Mouse (Mus musculus) myocyte (in vitro differentiated cells): ENCODE results near the gene Arhgef17. TPM values are rescaled to one million over a fixed set of nuclear protein-coding genes. Genes with fewer than 3 reads are reported as not detected.

ENCODE experiments used
- H3K27me3 ChIP-seq: one replicate; pipeline ENCODE4 v1.6.1; 2011; ENCODE audit not compliant: control insufficient read depth, insufficient read depth, insufficient read length
- H3K36me3 ChIP-seq: one replicate; pipeline ENCODE4 v1.6.1; 2011; ENCODE audit not compliant: control insufficient read depth, insufficient read depth
- H3K4me2 ChIP-seq: one replicate; pipeline ENCODE4 v1.6.1; 2011; ENCODE audit warnings: low read depth, control low read depth
- H3K4me3 ChIP-seq: one replicate; pipeline ENCODE4 v1.5.1; 2011; ENCODE audit warnings: mild to moderate bottlenecking, control low read depth, moderate library complexity
- H3K79me2 ChIP-seq: one replicate; pipeline ENCODE4 v1.6.1; 2011; ENCODE audit not compliant: control insufficient read depth, insufficient read depth
- H3ac ChIP-seq: one replicate; pipeline ENCODE4 v1.6.1; 2011; ENCODE audit not compliant: control insufficient read depth, insufficient read length
- CEBPB ChIP-seq: IDR thresholded peaks from 2 replicates; pipeline ENCODE4 v1.6.1; 2011; ENCODE audit warnings: mild to moderate bottlenecking, moderate library complexity; ENCODE audit not compliant: poor library complexity, insufficient read depth, severe bottlenecking
- E2F4 ChIP-seq: IDR thresholded peaks from one replicate; pipeline ENCODE4 v1.6.1; 2011; ENCODE audit warnings: mild to moderate bottlenecking, control low read depth, moderate library complexity; ENCODE audit not compliant: insufficient read depth
- MAX ChIP-seq: IDR thresholded peaks from one replicate; pipeline ENCODE4 v1.6.1; 2011; ENCODE audit warnings: low read depth, mild to moderate bottlenecking, control low read depth
- MYOD1 ChIP-seq, 3 experiments: IDR thresholded peaks; one replicate each; pipeline ENCODE4 v1.6.1; 2011; ENCODE audit warnings: control low read depth in 2 of 3, low read depth in 2 of 3, mild to moderate bottlenecking in 2 of 3, moderate library complexity in 1 of 3; ENCODE audit not compliant: insufficient read length in 2 of 3, control insufficient read depth in 1 of 3
- MYOG ChIP-seq, 3 experiments: IDR thresholded peaks; one replicate each; pipeline ENCODE4 v1.6.1; 2011; ENCODE audit warnings: control low read depth in 2 of 3, low read depth in 2 of 3, mild to moderate bottlenecking in 2 of 3; ENCODE audit not compliant: insufficient read length in 2 of 3, control insufficient read depth in 1 of 3, insufficient read depth in 1 of 3
- POLR2A ChIP-seq: IDR thresholded peaks from one replicate; pipeline ENCODE4 v1.6.1; 2011; ENCODE audit warnings: low read depth, mild to moderate bottlenecking, control low read depth, moderate library complexity; ENCODE audit not compliant: insufficient read length
- POLR2AphosphoS2 ChIP-seq: IDR thresholded peaks from one replicate; pipeline ENCODE4 v1.6.1; 2011; ENCODE audit warnings: low read depth, control low read depth; ENCODE audit not compliant: insufficient read length
- REST ChIP-seq: IDR thresholded peaks from one replicate; pipeline ENCODE4 v1.6.1; 2011; ENCODE audit warnings: mild to moderate bottlenecking, control low read depth, moderate library complexity; ENCODE audit not compliant: insufficient read depth, insufficient read length
- SRF ChIP-seq: IDR thresholded peaks from one replicate; pipeline ENCODE4 v1.6.1; 2011; ENCODE audit warnings: low read depth; ENCODE audit not compliant: control insufficient read depth, insufficient read length
- TCF12 ChIP-seq: IDR thresholded peaks from one replicate; pipeline ENCODE4 v1.6.1; 2011; ENCODE audit warnings: mild to moderate bottlenecking, control low read depth; ENCODE audit not compliant: poor library complexity, insufficient read depth, severe bottlenecking
- TCF3 ChIP-seq: IDR thresholded peaks from one replicate; pipeline ENCODE4 v1.6.1; 2011; ENCODE audit warnings: low read depth, control low read depth; ENCODE audit not compliant: insufficient read length
- USF1 ChIP-seq: IDR thresholded peaks from one replicate; pipeline ENCODE4 v1.6.1; 2011; ENCODE audit warnings: low read depth, mild to moderate bottlenecking, control low read depth, moderate library complexity
- polyA plus RNA-seq: library from polyadenylated mRNA; unstranded; fragments of >200 nt; fragmentation: generic; extraction: Trizol; gene quantifications from one replicate; pipeline ENCODE4 v1.2.1, GENCODE M21; 2012; ENCODE audit warnings: missing spikeins

Arhgef17 gene
- polyA plus RNA-seq, 1 experiment = 24.7 TPM

DNA sequence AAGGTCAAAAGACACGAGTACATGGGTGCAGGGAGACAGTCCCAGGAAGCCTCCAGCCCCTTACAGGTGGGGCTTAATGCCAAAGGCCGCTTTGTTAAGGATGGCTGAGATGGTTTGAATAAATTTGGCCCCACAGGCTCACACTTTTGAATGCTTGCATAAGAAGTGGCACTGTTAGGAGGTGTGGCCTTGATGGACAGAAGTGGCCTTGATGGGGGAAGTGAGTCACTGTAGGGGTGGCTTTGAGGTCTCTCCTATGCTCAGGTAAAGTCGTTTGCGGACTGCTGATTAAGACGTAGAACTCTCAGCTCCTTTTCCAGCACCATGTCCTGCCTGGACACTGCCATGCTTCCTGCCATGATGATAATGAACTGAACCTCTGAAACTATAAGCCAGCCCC lies 34.1 kb downstream of the Arhgef17 start:
- Histone ChIP-seq H3K4me2 (no peak overlapping the region), H3K27me3 (no peaks in the 10 kb centered on the region), H3K79me2 (peaks cover 27% of the 10 kb centered on the region), H3K4me3 (no peak overlapping the region), H3ac (no peak overlapping the region), H3K36me3 (peaks cover 5% of the 10 kb centered on the region)
- TF ChIP-seq SRF = no peak
- TF ChIP-seq MAX = no peak
- no peak for TF ChIP-seq POLR2A
- no peak for TF ChIP-seq USF1
- no peak for TF ChIP-seq MYOD1 (IDR thresholded peaks at IDR 0.05; ENCODE audit: control insufficient read depth in 1 of 3, insufficient read length in 2 of 3, low read depth in 2 of 3)
- TF ChIP-seq TCF12 = no peak
- no peak for TF ChIP-seq E2F4
- no peak for TF ChIP-seq REST
- no peak for TF ChIP-seq MYOG (IDR thresholded peaks at IDR 0.05; ENCODE audit: control insufficient read depth in 1 of 3, insufficient read depth in 1 of 3, insufficient read length in 2 of 3, low read depth in 2 of 3)
- TF ChIP-seq POLR2AphosphoS2 = no peak
- no peak for TF ChIP-seq CEBPB
- TF ChIP-seq TCF3 = no peak

DNA sequence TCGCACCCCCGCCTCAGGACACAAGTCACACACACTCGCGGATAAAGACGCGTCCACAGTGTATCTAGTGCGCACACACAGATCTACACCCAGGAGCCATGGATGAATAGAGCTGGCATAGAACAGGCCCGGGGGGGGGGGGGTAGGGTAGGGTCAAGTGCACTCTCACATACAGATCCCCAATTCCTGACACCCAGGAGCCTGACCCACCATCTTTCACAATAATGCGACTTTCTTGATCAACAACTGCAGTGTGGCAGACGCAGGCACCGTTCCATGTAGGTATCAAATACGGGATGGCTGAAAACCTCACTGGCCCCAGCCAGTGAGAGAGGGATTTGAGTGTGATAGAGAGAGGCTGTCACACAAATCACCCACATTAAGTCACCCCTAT lies 37.1 kb downstream of the Arhgef17 start:
- H3K4me3 ChIP-seq = no peak overlapping the region
- H3K4me2 ChIP-seq = no peak overlapping the region
- peaks cover 13% of the 10 kb centered on the region for H3K79me2 ChIP-seq
- no peak overlapping the region for H3ac ChIP-seq
- no peaks in the 10 kb centered on the region for H3K27me3 ChIP-seq
- H3K36me3 ChIP-seq = no peaks in the 10 kb centered on the region
- TF ChIP-seq TCF3 = no peak
- TF ChIP-seq USF1 = no peak
- TF ChIP-seq POLR2A = no peak
- TF ChIP-seq MYOG (IDR thresholded peaks at IDR 0.05; ENCODE audit: control insufficient read depth in 1 of 3, insufficient read depth in 1 of 3, insufficient read length in 2 of 3, low read depth in 2 of 3) = no peak
- TF ChIP-seq MYOD1 (IDR thresholded peaks at IDR 0.05; ENCODE audit: control insufficient read depth in 1 of 3, insufficient read length in 2 of 3, low read depth in 2 of 3) = no peak
- no peak for TF ChIP-seq POLR2AphosphoS2
- no peak for TF ChIP-seq MAX
- no peak for TF ChIP-seq SRF
- no peak for TF ChIP-seq TCF12
- TF ChIP-seq CEBPB = no peak
- no peak for TF ChIP-seq REST
- TF ChIP-seq E2F4 = no peak

DNA sequence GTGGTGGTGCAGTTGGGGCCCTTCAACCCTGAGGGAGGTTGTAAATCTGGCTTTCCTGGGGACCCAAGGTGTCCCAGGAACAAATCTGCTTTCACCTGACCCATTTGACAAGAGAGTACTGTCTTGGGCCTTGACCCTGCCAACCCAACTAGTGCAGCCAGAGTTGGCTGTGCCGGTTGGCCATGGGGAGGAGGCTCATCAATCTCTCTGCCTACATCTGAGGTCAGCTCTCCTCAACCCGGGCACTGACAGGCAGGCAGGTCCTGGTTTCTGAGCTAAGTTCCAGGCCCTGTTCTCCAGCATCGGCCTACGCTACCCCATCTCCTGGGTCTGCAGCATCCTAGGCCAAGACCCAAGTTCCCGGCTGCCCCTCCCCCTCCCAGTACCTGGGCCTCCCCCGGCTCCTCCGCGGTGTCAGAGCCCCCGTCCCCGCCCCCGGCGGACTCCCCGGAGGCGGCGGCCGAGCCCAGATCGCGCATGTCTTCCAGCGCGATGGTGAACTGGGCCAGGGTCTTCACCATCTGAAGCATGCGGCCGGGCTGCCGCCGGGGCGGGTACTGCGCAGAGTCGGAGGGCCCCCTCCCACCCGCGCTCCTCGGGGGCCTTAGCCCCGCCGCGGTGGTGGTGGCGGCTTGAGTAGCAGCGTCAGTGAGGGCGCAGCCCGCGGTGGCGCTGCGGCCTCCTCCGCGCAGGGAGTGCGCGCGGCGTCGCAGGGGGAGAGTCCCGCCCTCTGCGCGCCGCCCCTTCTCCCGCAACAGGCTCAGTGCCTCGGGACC lies 37.7 kb downstream of the Arhgef17 start:
- Histone ChIP-seq H3K4me2 (no peak overlapping the region), H3K36me3 (no peaks in the 10 kb centered on the region), H3K27me3 (no peaks in the 10 kb centered on the region), H3K4me3 (no peak overlapping the region), H3K79me2 (peaks cover 13% of the 10 kb centered on the region), H3ac (no peak overlapping the region)
- no peak for TF ChIP-seq TCF12
- no peak for TF ChIP-seq CEBPB
- no peak for TF ChIP-seq MAX
- no peak for TF ChIP-seq TCF3
- no peak for TF ChIP-seq SRF
- no peak for TF ChIP-seq REST
- no peak for TF ChIP-seq MYOD1 (IDR thresholded peaks at IDR 0.05; ENCODE audit: control insufficient read depth in 1 of 3, insufficient read length in 2 of 3, low read depth in 2 of 3)
- TF ChIP-seq POLR2AphosphoS2 = no peak
- TF ChIP-seq USF1 = no peak
- TF ChIP-seq E2F4 = no peak
- TF ChIP-seq POLR2A = no peak
- TF ChIP-seq MYOG (IDR thresholded peaks at IDR 0.05; ENCODE audit: control insufficient read depth in 1 of 3, insufficient read depth in 1 of 3, insufficient read length in 2 of 3, low read depth in 2 of 3) = no peak

DNA sequence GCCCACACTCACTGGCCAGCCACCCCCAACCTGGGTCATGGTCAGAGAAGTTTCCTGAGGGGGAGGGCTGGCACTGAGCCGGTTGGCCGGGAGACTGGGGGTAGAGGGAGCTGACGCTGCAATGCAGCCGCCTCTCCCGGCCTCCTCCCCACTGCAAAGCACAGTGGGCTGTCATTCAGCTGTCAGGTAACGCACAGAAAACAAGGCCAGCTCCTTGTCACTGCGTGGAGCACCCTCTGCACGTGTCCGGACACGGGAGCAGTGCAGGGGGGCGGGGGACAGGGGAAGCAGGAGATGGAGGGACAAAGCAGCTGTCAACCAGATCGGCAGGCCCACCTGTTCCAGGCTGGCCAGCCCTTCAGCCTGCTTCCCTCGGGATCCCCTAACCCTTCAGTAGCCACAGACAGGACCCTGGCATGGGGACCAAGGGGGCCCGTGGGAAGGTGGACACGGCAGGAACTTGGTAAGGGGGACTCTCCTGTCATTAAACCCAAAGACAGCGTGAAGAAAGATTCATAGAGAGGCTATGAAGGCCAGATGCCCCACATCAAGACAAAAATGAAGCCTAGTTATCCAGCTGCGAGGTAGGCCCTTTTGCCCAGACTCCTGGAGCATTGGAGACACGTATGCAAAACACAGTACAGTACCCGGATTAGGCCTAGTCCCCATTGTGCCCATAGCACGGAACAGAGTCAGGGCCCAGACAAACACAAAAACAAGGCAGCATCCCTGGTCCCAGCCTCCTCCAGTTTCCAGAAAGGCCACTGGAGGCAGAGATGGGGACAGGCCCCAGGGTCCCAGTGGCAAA lies 38.5 kb downstream of the Arhgef17 start:
- Histone ChIP-seq H3K36me3 (no peaks in the 10 kb centered on the region), H3ac (no peak overlapping the region), H3K4me3 (no peak overlapping the region), H3K27me3 (no peaks in the 10 kb centered on the region), H3K4me2 (no peak overlapping the region), H3K79me2 (peaks cover 13% of the 10 kb centered on the region)
- TF ChIP-seq POLR2A (no peak), TCF12 (no peak), MYOD1 (IDR thresholded peaks at IDR 0.05; ENCODE audit: control insufficient read depth in 1 of 3, insufficient read length in 2 of 3, low read depth in 2 of 3) (peak in 2 of 3 experiments; percentile 87 to 93), SRF (no peak), REST (no peak), E2F4 (no peak), CEBPB (no peak), TCF3 (peak; percentile 24), MYOG (IDR thresholded peaks at IDR 0.05; ENCODE audit: control insufficient read depth in 1 of 3, insufficient read depth in 1 of 3, insufficient read length in 2 of 3, low read depth in 2 of 3) (peak in 2 of 3 experiments; percentile 72 to 89), POLR2AphosphoS2 (no peak), MAX (no peak), USF1 (no peak)
